Mouse (Mus musculus) MEL (cell line): ENCODE results near the gene Sema5a. TPM values are rescaled to one million over a fixed set of nuclear protein-coding genes. Genes with fewer than 3 reads are reported as not detected.

Experiments
- DNase-seq: peaks from one replicate; pipeline ENCODE4 v3.0.0; 2011; ENCODE audit warnings: low read depth, low spot score
- H3K27ac ChIP-seq: 2 replicates; pipeline ENCODE4 v1.5.1; 2012; ENCODE audit warnings: low read depth, mild to moderate bottlenecking, control low read depth, low read length, moderate library complexity; ENCODE audit not compliant: control insufficient read depth
- H3K27me3 ChIP-seq, 2 experiments: fragments of 150-350 bp in 1 of 2; sonication (generic) in 1 of 2; 2 replicates each; pipeline ENCODE4 v1.6.1; 2012; ENCODE audit warnings: low read length in 2 of 2, mild to moderate bottlenecking in 2 of 2, improper control_type of control experiment in 1 of 2, moderate library complexity in 1 of 2; ENCODE audit not compliant: insufficient read depth in 2 of 2, control insufficient read depth in 1 of 2
- H3K36me3 ChIP-seq, 2 experiments: 2 replicates each; pipeline ENCODE4 v1.6.1; 2012 to 2014; ENCODE audit warnings: low read length in 2 of 2, improper control_type of control experiment in 1 of 2, inconsistent platforms in 1 of 2, mild to moderate bottlenecking in 1 of 2; ENCODE audit not compliant: insufficient read depth in 2 of 2, control insufficient read depth in 1 of 2
- H3K4me1 ChIP-seq, 2 experiments: fragments of 150-350 bp in 1 of 2; sonication (generic) in 1 of 2; 2 replicates each; pipeline ENCODE4 v1.6.1; 2012; ENCODE audit warnings: low read length in 2 of 2, improper control_type of control experiment in 1 of 2, mild to moderate bottlenecking in 1 of 2; ENCODE audit not compliant: insufficient read depth in 2 of 2, control insufficient read depth in 1 of 2
- H3K4me3 ChIP-seq, 2 experiments: fragments of 150-350 bp in 1 of 2; sonication (generic) in 1 of 2; 2 replicates each; pipeline ENCODE4 v1.5.1; 2012; ENCODE audit warnings: low read depth in 2 of 2, low read length in 2 of 2, mild to moderate bottlenecking in 2 of 2, moderate library complexity in 2 of 2, control low read depth in 1 of 2, improper control_type of control experiment in 1 of 2; ENCODE audit not compliant: control insufficient read depth in 1 of 2, insufficient read depth in 1 of 2
- H3K79me2 ChIP-seq: 2 replicates; pipeline ENCODE4 v1.6.1; 2012; ENCODE audit warnings: mild to moderate bottlenecking, low read length, moderate library complexity; ENCODE audit not compliant: control insufficient read depth, poor library complexity, insufficient read depth
- H3K9ac ChIP-seq: 2 replicates; pipeline ENCODE4 v1.6.1; 2012; ENCODE audit warnings: low read depth, mild to moderate bottlenecking, control low read depth, low read length, moderate library complexity; ENCODE audit not compliant: control insufficient read depth, poor library complexity, severe bottlenecking
- H3K9me3 ChIP-seq: fragments of 150-350 bp; sonication (generic); replicated peaks from 2 replicates; pipeline ENCODE4 v1.6.1; 2012; ENCODE audit warnings: mild to moderate bottlenecking, low read length, improper control_type of control experiment, moderate library complexity; ENCODE audit not compliant: insufficient read depth
- BHLHE40 ChIP-seq: IDR thresholded peaks from 2 replicates; pipeline ENCODE4 v1.6.1; 2012; ENCODE audit warnings: low read depth, mild to moderate bottlenecking, inconsistent platforms, low read length, improper control_type of control experiment, borderline replicate concordance
- CHD1 ChIP-seq: IDR thresholded peaks from 2 replicates; pipeline ENCODE4 v1.6.1; 2012; ENCODE audit warnings: low read depth, mild to moderate bottlenecking, inconsistent platforms, low read length, improper control_type of control experiment
- CHD2 ChIP-seq: IDR thresholded peaks from 2 replicates; pipeline ENCODE4 v1.6.1; 2011; ENCODE audit warnings: low read length, improper control_type of control experiment
- E2F4 ChIP-seq: IDR thresholded peaks from 2 replicates; pipeline ENCODE4 v1.6.1; 2011; ENCODE audit warnings: low read depth, low read length, improper control_type of control experiment, borderline replicate concordance
- ELF1 ChIP-seq: IDR thresholded peaks from 2 replicates; pipeline ENCODE4 v1.6.1; 2014; ENCODE audit warnings: low read depth, mild to moderate bottlenecking, inconsistent platforms, low read length, improper control_type of control experiment, moderate library complexity
- GATA1 ChIP-seq: IDR thresholded peaks from 2 replicates; pipeline ENCODE4 v1.6.1; 2011; ENCODE audit warnings: low read depth, low read length, improper control_type of control experiment
- KAT2A ChIP-seq: conservative IDR thresholded peaks from 2 replicates; pipeline ENCODE4 v1.6.1; 2012; ENCODE audit warnings: low read depth, low read length, improper control_type of control experiment, inconsistent platforms
- MAZ ChIP-seq: IDR thresholded peaks from 2 replicates; pipeline ENCODE4 v1.6.1; 2012; ENCODE audit warnings: low read depth, mild to moderate bottlenecking, inconsistent platforms, low read length, improper control_type of control experiment
- MXI1 ChIP-seq: IDR thresholded peaks from 2 replicates; pipeline ENCODE4 v1.6.1; 2011; ENCODE audit warnings: mild to moderate bottlenecking, low read depth, low read length, improper control_type of control experiment
- MYB ChIP-seq: IDR thresholded peaks from 2 replicates; pipeline ENCODE4 v1.6.1; 2011; ENCODE audit warnings: mild to moderate bottlenecking, low read depth, low read length, improper control_type of control experiment
- MYC ChIP-seq: IDR thresholded peaks from 2 replicates; pipeline ENCODE4 v1.6.1; 2011; ENCODE audit warnings: low read depth, mild to moderate bottlenecking, low read length, improper control_type of control experiment, moderate library complexity
- NRF1 ChIP-seq: IDR thresholded peaks from 2 replicates; pipeline ENCODE4 v1.6.1; 2014; ENCODE audit warnings: low read depth, mild to moderate bottlenecking, inconsistent platforms, low read length, improper control_type of control experiment, moderate library complexity; ENCODE audit not compliant: poor library complexity, insufficient read depth, severe bottlenecking
- POLR2A ChIP-seq, 2 experiments: IDR thresholded peaks; 2 replicates each; pipeline ENCODE4 v1.6.1; 2011 to 2012; ENCODE audit warnings: low read length in 2 of 2, mild to moderate bottlenecking in 2 of 2, control low read depth in 1 of 2, improper control_type of control experiment in 1 of 2, low read depth in 1 of 2, moderate library complexity in 1 of 2; ENCODE audit not compliant: control insufficient read depth in 1 of 2, insufficient read depth in 1 of 2, poor library complexity in 1 of 2
- POLR2AphosphoS2 ChIP-seq: IDR thresholded peaks from 2 replicates; pipeline ENCODE4 v1.6.1; 2011; ENCODE audit warnings: low read length, improper control_type of control experiment
- RAD21 ChIP-seq: IDR thresholded peaks from 2 replicates; pipeline ENCODE4 v1.6.1; 2011; ENCODE audit warnings: mild to moderate bottlenecking, low read depth, low read length, improper control_type of control experiment
- TAL1 ChIP-seq: IDR thresholded peaks from 2 replicates; pipeline ENCODE4 v1.6.1; 2012; ENCODE audit warnings: mild to moderate bottlenecking, inconsistent platforms, low read length, moderate library complexity, mixed read lengths
- TBP ChIP-seq: IDR thresholded peaks from 2 replicates; pipeline ENCODE4 v1.8.0; 2011; ENCODE audit warnings: low read depth, low read length, improper control_type of control experiment
- UBTF ChIP-seq: IDR thresholded peaks from 2 replicates; pipeline ENCODE4 v1.6.1; 2012; ENCODE audit warnings: low read depth, mild to moderate bottlenecking, inconsistent platforms, low read length, improper control_type of control experiment, moderate library complexity, borderline replicate concordance; ENCODE audit not compliant: insufficient read depth
- ZKSCAN1 ChIP-seq: IDR thresholded peaks from 2 replicates; pipeline ENCODE4 v1.6.1; 2012; ENCODE audit warnings: low read depth, mild to moderate bottlenecking, inconsistent platforms, low read length, improper control_type of control experiment, moderate library complexity
- ZMIZ1 ChIP-seq: IDR thresholded peaks from 2 replicates; pipeline ENCODE4 v1.6.1; 2012; ENCODE audit warnings: low read depth, mild to moderate bottlenecking, inconsistent platforms, low read length, improper control_type of control experiment, moderate library complexity
- polyA plus RNA-seq, 2 experiments: library from polyadenylated mRNA; stranded (reverse) in 1 of 2; unstranded in 1 of 2; fragments of >175 nt in 1 of 2; fragments of >200 nt in 1 of 2; gene quantifications; 2 replicates each; pipeline versions ENCODE4 v1.2.1 to v1.2.4; 2012; ENCODE audit warnings: low replicate concordance in 2 of 2, low read depth in 1 of 2; ENCODE audit not compliant: insufficient read length in 2 of 2, insufficient read depth in 1 of 2, missing spikeins in 1 of 2
- total RNA-seq: library from RNA; depleted of rRNA; stranded (reverse); fragments of 300-350 nt; gene quantifications from 2 replicates; pipeline ENCODE4 v1.2.3, GENCODE M21; 2012

The Sema5a gene
- total and polyA plus RNA-seq, 3 experiments: not detected

- Histone ChIP-seq H3K4me1 (no peaks in the 10 kb centered on the region), H3K36me3 (no peaks in the 10 kb centered on the region), H3K79me2 (no peaks in the 10 kb centered on the region), H3K27ac (no peak overlapping the region), H3K4me3 (no peak overlapping the region), H3K9me3 (no peaks in the 10 kb centered on the region), H3K27me3 (no peaks in the 10 kb centered on the region), H3K9ac (no peak overlapping the region)
- no peak for DNase-seq
- TF ChIP-seq POLR2A (IDR thresholded peaks at IDR 0.05; ENCODE audit: control insufficient read depth in 1 of 2, insufficient read depth in 1 of 2, low read depth in 1 of 2, low read length in 2 of 2, poor library complexity in 1 of 2) (no peak), BHLHE40 (no peak), E2F4 (no peak), MAZ (no peak), KAT2A (no peak), ZKSCAN1 (no peak), ZMIZ1 (no peak)
Measured at GRCm38 (mm10) chr15:32596574-32596973, 352.0 kb downstream of the Sema5a start.

- Histone ChIP-seq H3K9ac (no peak overlapping the region), H3K27me3 (no peaks in the 10 kb centered on the region), H3K79me2 (no peaks in the 10 kb centered on the region), H3K9me3 (no peaks in the 10 kb centered on the region), H3K4me3 (no peak overlapping the region), H3K27ac (no peak overlapping the region), H3K4me1 (no peaks in the 10 kb centered on the region), H3K36me3 (no peaks in the 10 kb centered on the region)
- no peak for TF ChIP-seq MXI1
- no peak for TF ChIP-seq MYB
- DNase-seq: no peak
Measured at GRCm38 (mm10) chr15:32597189-32597588, 352.6 kb downstream of the Sema5a start.

- H3K27ac ChIP-seq: no peak overlapping the region
- no peaks in the 10 kb centered on the region for H3K4me1 ChIP-seq
- no peaks in the 10 kb centered on the region for H3K27me3 ChIP-seq
- no peak for TF ChIP-seq KAT2A
- TF ChIP-seq ELF1: no peak
- TF ChIP-seq MYC: no peak
- TF ChIP-seq POLR2AphosphoS2: no peak
- no peak for TF ChIP-seq CHD1
- TF ChIP-seq TAL1: no peak
- no peak for TF ChIP-seq GATA1
- TF ChIP-seq TBP: no peak
- TF ChIP-seq RAD21: no peak
- TF ChIP-seq UBTF: no peak
- TF ChIP-seq NRF1: no peak
- TF ChIP-seq MXI1: no peak
- TF ChIP-seq CHD2: no peak
- H3K36me3 ChIP-seq: no peaks in the 10 kb centered on the region
- no peak overlapping the region for H3K9ac ChIP-seq
- H3K79me2 ChIP-seq: no peaks in the 10 kb centered on the region
- no peak overlapping the region for H3K4me3 ChIP-seq
- no peaks in the 10 kb centered on the region for H3K9me3 ChIP-seq
- DNase-seq: no peak
Measured at GRCm38 (mm10) chr15:32607236-32607635, 362.6 kb downstream of the Sema5a start.
